33 mouse cellular contexts compared by ENCODE assay signal in the genomic region with DNA sequence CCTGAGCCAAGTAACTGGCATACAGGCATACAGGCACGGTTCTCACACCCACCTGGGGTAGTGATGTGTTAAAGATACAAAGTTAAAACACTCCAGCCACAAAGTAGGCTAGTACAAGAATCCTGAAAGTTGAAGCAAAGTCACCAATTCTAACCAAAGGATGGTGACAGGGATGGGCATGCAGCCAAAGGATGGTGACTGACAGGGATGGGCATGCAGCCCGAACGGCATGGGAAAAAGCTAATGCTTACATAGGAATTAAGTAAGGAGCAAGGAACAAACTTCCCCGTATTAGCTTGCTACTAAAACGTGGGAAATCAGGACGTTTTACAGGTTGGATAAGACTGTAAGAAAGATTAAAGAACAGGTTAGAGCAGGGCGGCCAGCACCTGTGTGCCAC. TPM values are rescaled to one million over a fixed set of nuclear protein-coding genes. Genes with fewer than 3 reads are reported as not detected.
DNase-seq lines count a peak whose midpoint lies in the region; ATAC-seq and TF ChIP-seq lines count a peak whose summit lies in the region.
"Had no signal": no experiment of that assay in that cellular context is flagged by ENCODE, and none has a peak within 500 bp of the region (broad histone marks: within the 10 kb centered on the region; RNA-seq: fewer than 3 reads in every experiment).

No protein-coding gene starts in this region.

- H3K27ac ChIP-seq in intestine, embryonic 16.5 days (ENCODE audit: low read length), result no peak overlapping the region
- H3K27ac ChIP-seq in intestine, postnatal 0 days (ENCODE audit: low read depth, low read length), result no peak overlapping the region
- no peak overlapping the region for H3K27ac ChIP-seq in liver, postnatal 0 days (ENCODE audit: low read depth)
- H3K27ac ChIP-seq in liver, embryonic 12.5 days, result no peak overlapping the region
- no peak overlapping the region for H3K27ac ChIP-seq in hindbrain, embryonic 11.5 days (ENCODE audit: low read depth, low read length)
- H3K27ac ChIP-seq: heart, embryonic 15.5 days; hindbrain, embryonic 15.5 days; limb, embryonic 12.5 days; liver, embryonic 14.5 days; lung, embryonic 15.5 days; midbrain, embryonic 15.5 days had no signal

- TF ChIP-seq EP300 in liver, postnatal 0 days (IDR thresholded peaks at IDR 0.05; ENCODE audit: low read depth), result no peak

- peaks cover 12% of the 10 kb centered on the region for H3K4me1 ChIP-seq in intestine, embryonic 16.5 days (ENCODE audit: control insufficient read depth, insufficient read depth, low read length)
- peaks cover 4% of the 10 kb centered on the region; the same call in 1 of the 2 replicates for H3K4me1 ChIP-seq in intestine, postnatal 0 days (replicated peaks; ENCODE audit: control insufficient read depth, insufficient read depth, low read length)
- H3K4me1 ChIP-seq in liver, postnatal 0 days (ENCODE audit: insufficient read depth), result no peaks in the 10 kb centered on the region; the same call in none of the 2 replicates
- H3K4me1 ChIP-seq in liver, embryonic 12.5 days, result peaks cover 5% of the 10 kb centered on the region; the same call in 1 of the 2 replicates
- no peaks in the 10 kb centered on the region for H3K4me1 ChIP-seq in hindbrain, embryonic 11.5 days (replicated peaks; ENCODE audit: control insufficient read depth, insufficient read depth, low read length)
- H3K4me1 ChIP-seq: hindbrain, embryonic 15.5 days; lung, embryonic 15.5 days had no signal

- TF ChIP-seq CTCF in intestine, postnatal 0 days (IDR thresholded peaks at IDR 0.05; ENCODE audit: low read depth), result no peak
- no peak for TF ChIP-seq CTCF in liver, postnatal 0 days (IDR thresholded peaks at IDR 0.05; ENCODE audit: low read depth)

- no peaks in the 10 kb centered on the region for H3K9me3 ChIP-seq in intestine, embryonic 16.5 days (ENCODE audit: control insufficient read depth, low read length)
- no peaks in the 10 kb centered on the region for H3K9me3 ChIP-seq in intestine, postnatal 0 days (ENCODE audit: control insufficient read depth)
- no peaks in the 10 kb centered on the region for H3K9me3 ChIP-seq in liver, postnatal 0 days (ENCODE audit: low read length)
- no peaks in the 10 kb centered on the region for H3K9me3 ChIP-seq in liver, embryonic 12.5 days (replicated peaks)
- H3K9me3 ChIP-seq in hindbrain, embryonic 11.5 days (ENCODE audit: control insufficient read depth, low read length), result no peaks in the 10 kb centered on the region
- H3K9me3 ChIP-seq: heart, embryonic 15.5 days; hindbrain, embryonic 15.5 days; limb, embryonic 12.5 days; lung, embryonic 15.5 days; midbrain, embryonic 15.5 days had no signal

- H3K27me3 ChIP-seq in intestine, embryonic 16.5 days (replicated peaks; ENCODE audit: control insufficient read depth, insufficient read depth, low read length), result no peaks in the 10 kb centered on the region
- no peaks in the 10 kb centered on the region for H3K27me3 ChIP-seq in intestine, postnatal 0 days (replicated peaks; ENCODE audit: control insufficient read depth, insufficient read depth, low read length)
- no peaks in the 10 kb centered on the region for H3K27me3 ChIP-seq in liver, postnatal 0 days (ENCODE audit: insufficient read depth, low read length)
- H3K27me3 ChIP-seq in liver, embryonic 12.5 days (replicated peaks), result peaks cover 13% of the 10 kb centered on the region
- H3K27me3 ChIP-seq in hindbrain, embryonic 11.5 days (ENCODE audit: control insufficient read depth, insufficient read depth, low read length), result 0 out of 2 replicates have a peak, but pooled peaks cover 2% of the 10 kb centered on the region

- peak; percentile 14 for DNase-seq in adrenal gland, postnatal 14 days
- DNase-seq in adrenal gland, postnatal 4 days (ENCODE audit: low spot score in 2 of 2), result no peak
- DNase-seq in liver, postnatal 0 days, result peak; percentile 35
- DNase-seq in testis, postnatal 14 days (ENCODE audit: low spot score), result peak; percentile 21
- no peak for DNase-seq in hindbrain, embryonic 11.5 days (ENCODE audit: low spot score)
- DNase-seq: cerebellum, adult 11-12 months; gastrocnemius, postnatal 36 days; heart, postnatal 36 days; kidney, postnatal 10 days; lung, postnatal 36 days; right cerebral cortex, adult 18-20 months; right cerebral cortex, postnatal 4 days had no signal

- H3K4me2 ChIP-seq in intestine, embryonic 16.5 days (ENCODE audit: low read depth, low read length), result no peak overlapping the region
- H3K4me2 ChIP-seq in intestine, postnatal 0 days (replicated peaks; ENCODE audit: low read depth), result no peak overlapping the region
- no peak overlapping the region for H3K4me2 ChIP-seq in liver, postnatal 0 days (ENCODE audit: low read depth, low read length)
- H3K4me2 ChIP-seq in liver, embryonic 12.5 days, result no peak overlapping the region
- H3K4me2 ChIP-seq in hindbrain, embryonic 11.5 days (replicated peaks; ENCODE audit: low read depth, low read length), result no peak overlapping the region
- H3K4me2 ChIP-seq: heart, embryonic 15.5 days; hindbrain, embryonic 15.5 days; limb, embryonic 12.5 days; lung, embryonic 15.5 days; midbrain, embryonic 15.5 days had no signal

- ATAC-seq in intestine, embryonic 16.5 days, result peak; percentile 12; the same call in 1 of the 2 replicates
- no peak for ATAC-seq in intestine, postnatal 0 days
- no peak for ATAC-seq in liver, postnatal 0 days
- ATAC-seq in liver, embryonic 12.5 days, result no peak
- ATAC-seq in hindbrain, embryonic 11.5 days (ENCODE audit: low FRiP score), result no peak
- ATAC-seq: CD4-positive, CD25-positive, alpha-beta regulatory T cell, adult 4 months; midbrain, embryonic 15.5 days had no signal

- H3K9ac ChIP-seq in intestine, embryonic 16.5 days (ENCODE audit: low read depth, low read length), result no peak overlapping the region
- H3K9ac ChIP-seq in intestine, postnatal 0 days (ENCODE audit: low read depth, low read length), result no peak overlapping the region
- H3K9ac ChIP-seq in liver, postnatal 0 days (replicated peaks), result no peak overlapping the region
- H3K9ac ChIP-seq in liver, embryonic 12.5 days, result no peak overlapping the region
- H3K9ac ChIP-seq in hindbrain, embryonic 11.5 days (ENCODE audit: low read depth, low read length), result no peak overlapping the region
- H3K9ac ChIP-seq: heart, embryonic 15.5 days; hindbrain, embryonic 15.5 days; limb, embryonic 12.5 days; liver, embryonic 14.5 days; lung, embryonic 15.5 days; midbrain, embryonic 15.5 days had no signal

- H3K36me3 ChIP-seq in intestine, embryonic 16.5 days (ENCODE audit: control insufficient read depth, insufficient read depth, low read length), result no peaks in the 10 kb centered on the region
- H3K36me3 ChIP-seq in intestine, postnatal 0 days (ENCODE audit: control insufficient read depth, insufficient read depth), result no peaks in the 10 kb centered on the region
- H3K36me3 ChIP-seq in liver, postnatal 0 days (replicated peaks; ENCODE audit: insufficient read depth, low read length), result no peaks in the 10 kb centered on the region
- H3K36me3 ChIP-seq in liver, embryonic 12.5 days, result no peaks in the 10 kb centered on the region
- no peaks in the 10 kb centered on the region for H3K36me3 ChIP-seq in hindbrain, embryonic 11.5 days (ENCODE audit: control insufficient read depth, insufficient read depth, low read length)
- H3K36me3 ChIP-seq: heart, embryonic 15.5 days; hindbrain, embryonic 15.5 days; limb, embryonic 12.5 days; lung, embryonic 15.5 days; midbrain, embryonic 15.5 days had no signal

- H3K4me3 ChIP-seq in intestine, embryonic 16.5 days (ENCODE audit: low read length), result no peak overlapping the region
- no peak overlapping the region for H3K4me3 ChIP-seq in intestine, postnatal 0 days (ENCODE audit: low read depth, low read length)
- no peak overlapping the region for H3K4me3 ChIP-seq in liver, postnatal 0 days (ENCODE audit: low read depth, low read length)
- H3K4me3 ChIP-seq in liver, embryonic 12.5 days, result no peak overlapping the region
- H3K4me3 ChIP-seq in hindbrain, embryonic 11.5 days (ENCODE audit: low read depth, low read length), result no peak overlapping the region
- H3K4me3 ChIP-seq: heart, embryonic 15.5 days; hindbrain, embryonic 15.5 days; limb, embryonic 12.5 days; lung, embryonic 15.5 days; megakaryocyte, embryonic 14.5 days; midbrain, embryonic 15.5 days had no signal

- WGBS in intestine, embryonic 16.5 days, result 57% methylated on average over 7 of the region's 7 CpGs
- 35% methylated on average over 7 of the region's 7 CpGs for WGBS in intestine, postnatal 0 days
- WGBS in liver, postnatal 0 days (ENCODE audit: insufficient replicate concordance), result 57% methylated on average over 7 of the region's 7 CpGs
- WGBS in liver, embryonic 12.5 days (ENCODE audit: insufficient replicate concordance), result 60% methylated on average over 7 of the region's 7 CpGs
- WGBS in hindbrain, embryonic 11.5 days, result 81% methylated on average over 7 of the region's 7 CpGs

RNA-seq across cellular contexts. Expression of a gene that starts 6.4 kb away (rescaled TPM):
- 1.8 and 5.2 TPM in 2 replicates for total RNA-seq in adrenal gland, postnatal 14 days (2021)
- 1 to 10 TPM; 4.6 to 5.2 TPM for total RNA-seq in adrenal gland, postnatal 4 days (2021)
- 44.7 and 46.7 TPM in 2 replicates for polyA plus RNA-seq in intestine, embryonic 16.5 days (2015; fragmentation: Nextera tagmentation; extraction: Ambion mirVana)
- 62.4 and 70.0 TPM in 2 replicates for polyA plus RNA-seq in intestine, postnatal 0 days (2015; fragmentation: Nextera tagmentation; extraction: Ambion mirVana)
- polyA plus RNA-seq in liver, postnatal 0 days (2015; fragmentation: Nextera tagmentation; extraction: Ambion mirVana), result 20.6 and 21.6 TPM in 2 replicates
- 9.3 and 10.7 TPM in 2 replicates for polyA plus RNA-seq in liver, embryonic 12.5 days (2016; fragmentation: Nextera tagmentation; extraction: Ambion mirVana)
- polyA plus RNA-seq in hindbrain, embryonic 11.5 days (2014; fragmentation: Nextera tagmentation; extraction: Ambion mirVana), result 2.4 TPM in 2 replicates
- polyA plus RNA-seq: CD4-positive, CD25-positive, alpha-beta regulatory T cell, adult 4 months had no signal

RNA-seq across cellular contexts. Expression of a gene that starts 20.1 kb away (rescaled TPM):
- total RNA-seq in adrenal gland, postnatal 14 days (2021), result not detected in 2 replicates
- not detected for total RNA-seq in adrenal gland, postnatal 4 days (2021)
- not detected in 2 replicates for polyA plus RNA-seq in intestine, embryonic 16.5 days (2015; fragmentation: Nextera tagmentation; extraction: Ambion mirVana)
- polyA plus RNA-seq in intestine, postnatal 0 days (2015; fragmentation: Nextera tagmentation; extraction: Ambion mirVana), result not detected in 2 replicates
- polyA plus RNA-seq in liver, postnatal 0 days (2015; fragmentation: Nextera tagmentation; extraction: Ambion mirVana), result not detected in 2 replicates
- not detected in 2 replicates for polyA plus RNA-seq in liver, embryonic 12.5 days (2016; fragmentation: Nextera tagmentation; extraction: Ambion mirVana)
- polyA plus RNA-seq in hindbrain, embryonic 11.5 days (2014; fragmentation: Nextera tagmentation; extraction: Ambion mirVana), result not detected in 2 replicates
- total RNA-seq: gastrocnemius, adult 18-20 months; gastrocnemius, postnatal 36 days; heart, postnatal 36 days; layer of hippocampus, adult 18-20 months; layer of hippocampus, postnatal 25 days; left cerebral cortex, postnatal 10 days had no signal
- polyA plus RNA-seq: CD4-positive, CD25-positive, alpha-beta regulatory T cell, adult 4 months; cortical plate, adult 2 months; embryonic facial prominence, embryonic 11.5 days; forebrain, embryonic 11.5 days; heart, embryonic 15.5 days; limb, embryonic 12.5 days; liver, embryonic 14.5 days; lung, embryonic 15.5 days; stomach, embryonic 14.5 days; thymus, postnatal 0 days; urinary bladder, adult 2 months had no signal

RNA-seq across cellular contexts. Expression of a gene that starts 24.3 kb away (rescaled TPM):
- 9.0 and 10.6 TPM in 2 replicates for total RNA-seq in adrenal gland, postnatal 14 days (2021)
- 10 to 100 TPM; 15.5 to 19.3 TPM for total RNA-seq in adrenal gland, postnatal 4 days (2021)
- polyA plus RNA-seq in intestine, embryonic 16.5 days (2015; fragmentation: Nextera tagmentation; extraction: Ambion mirVana), result 21.8 and 24.5 TPM in 2 replicates
- polyA plus RNA-seq in intestine, postnatal 0 days (2015; fragmentation: Nextera tagmentation; extraction: Ambion mirVana), result 16.0 and 17.2 TPM in 2 replicates
- 10.5 and 12.1 TPM in 2 replicates for polyA plus RNA-seq in liver, postnatal 0 days (2015; fragmentation: Nextera tagmentation; extraction: Ambion mirVana)
- polyA plus RNA-seq in liver, embryonic 12.5 days (2016; fragmentation: Nextera tagmentation; extraction: Ambion mirVana), result 11.0 and 12.2 TPM in 2 replicates
- polyA plus RNA-seq in hindbrain, embryonic 11.5 days (2014; fragmentation: Nextera tagmentation; extraction: Ambion mirVana), result 68.5 and 69.5 TPM in 2 replicates

Comparison
In these comparisons a context has a peak if more than half of its experiments do, and no peak if none do; other contexts are left out.
1. DNase-seq: peak in adrenal gland, postnatal 14 days (single experiment), liver, postnatal 0 days (single experiment) and testis, postnatal 14 days (single experiment); none in adrenal gland, postnatal 4 days (0 of 2) and hindbrain, embryonic 11.5 days (single experiment).